Mouse (Mus musculus) limb, embryonic 11.5 days (tissue): Measurements from ENCODE around the gene Vmn1r2. TPM values are rescaled to one million over a fixed set of nuclear protein-coding genes. Genes with fewer than 3 reads are reported as not detected.
"Not testable (repeated sequence)": the region's sequence is repeated elsewhere in the genome, so short reads cannot be mapped to it uniquely, and the experiment has no call there.

Source experiments
- ATAC-seq: fragments of 200-750 bp; cut with Nextera tagmentation; 2 replicates; pipeline ENCODE4 v1.8.0; 2017; ENCODE audit warnings: low read depth; ENCODE audit not compliant: insufficient number of reproducible peaks, low FRiP score, low TSS enrichment
- DNase-seq: peaks from one replicate; pipeline ENCODE4 v3.0.0-alpha.2; 2015; ENCODE audit warnings: low spot score
- H3K27ac ChIP-seq: fragments of 300-500 bp; sonication (generic); replicated peaks from 2 replicates; pipeline ENCODE4 v1.5.1; 2014; ENCODE audit warnings: low read depth, mild to moderate bottlenecking, low read length
- H3K27me3 ChIP-seq: fragments of 300-500 bp; sonication (generic); 2 replicates; pipeline ENCODE4 v1.6.1; 2014; ENCODE audit warnings: mild to moderate bottlenecking, low read length, mixed read lengths; ENCODE audit not compliant: control insufficient read depth, insufficient read depth
- H3K36me3 ChIP-seq: fragments of 300-500 bp; sonication (generic); 2 replicates; pipeline ENCODE4 v1.6.1; 2014; ENCODE audit warnings: mild to moderate bottlenecking, low read length, moderate library complexity, mixed read lengths; ENCODE audit not compliant: control insufficient read depth, insufficient read depth
- H3K4me1 ChIP-seq: fragments of 300-500 bp; sonication (generic); 2 replicates; pipeline ENCODE4 v1.6.1; 2014; ENCODE audit warnings: low read length, mixed read lengths; ENCODE audit not compliant: control insufficient read depth, insufficient read depth
- H3K4me2 ChIP-seq: fragments of 300-500 bp; sonication (generic); 2 replicates; pipeline ENCODE4 v1.6.1; 2014; ENCODE audit warnings: low read depth, mild to moderate bottlenecking, moderate library complexity; ENCODE audit not compliant: severe bottlenecking
- H3K4me3 ChIP-seq: fragments of 300-500 bp; sonication (generic); 2 replicates; pipeline ENCODE4 v1.5.1; 2014; ENCODE audit warnings: low read depth, low read length
- H3K9ac ChIP-seq: fragments of 300-500 bp; sonication (generic); 2 replicates; pipeline ENCODE4 v1.6.1; 2014; ENCODE audit warnings: mild to moderate bottlenecking, low read length
- H3K9me3 ChIP-seq: fragments of 300-500 bp; sonication (generic); 2 replicates; pipeline ENCODE4 v1.6.1; 2016; ENCODE audit warnings: low read length; ENCODE audit not compliant: control insufficient read depth
- WGBS: fragments of 180-500 bp; shearing (Covaris S2); extraction: QIAGEN DNeasy Blood & Tissue Kit; methylation state at CpG from one replicate; pipeline ENCODE4 v1.1.7; 2014; 5-methylcytosine and 5-hydroxymethylcytosine counted together
- polyA plus RNA-seq: library from polyadenylated mRNA; unstranded; fragments of >200 nt; fragmentation: Nextera tagmentation; extraction: Ambion mirVana; gene quantifications from 2 replicates; pipeline ENCODE4 v1.2.1, GENCODE M21; 2014

Gene Vmn1r2
- polyA plus RNA-seq = not detected in 2 replicates

GRCm38 (mm10) chr4:3167020-3167419 lies at the start of gene Vmn1r2:
TSS of gene Vmn1r2 (plus strand) at chr4:3167320.
- H3K27ac ChIP-seq, H3K4me1 ChIP-seq, H3K4me3 ChIP-seq, H3K36me3 ChIP-seq, H3K9ac ChIP-seq, DNase-seq, H3K27me3 ChIP-seq, H3K9me3 ChIP-seq, ATAC-seq, H3K4me2 ChIP-seq: not testable (repeated sequence)
- no CpG with 5 or more reads among the region's 1 CpGs for WGBS

- WGBS = no CpG with 5 or more reads among the region's 3 CpGs
- not testable (repeated sequence) for H3K27me3 ChIP-seq, H3K4me3 ChIP-seq, H3K9ac ChIP-seq, H3K4me1 ChIP-seq, H3K4me2 ChIP-seq, ATAC-seq, H3K27ac ChIP-seq, H3K9me3 ChIP-seq, H3K36me3 ChIP-seq, DNase-seq
Measured at GRCm38 (mm10) chr4:3147926-3148325, 19.2 kb upstream of the Vmn1r2 start.

- H3K4me2 ChIP-seq, H3K9ac ChIP-seq, H3K4me1 ChIP-seq, DNase-seq, ATAC-seq, H3K27ac ChIP-seq, H3K36me3 ChIP-seq, H3K27me3 ChIP-seq, H3K4me3 ChIP-seq, H3K9me3 ChIP-seq: not testable (repeated sequence)
- WGBS = 73% methylated on average over 2 of the region's 2 CpGs
Measured at GRCm38 (mm10) chr4:3153320-3153719, 13.8 kb upstream of the Vmn1r2 start.

GRCm38 (mm10) chr4:3164429-3164828 lies 2.7 kb upstream of the Vmn1r2 start:
- H3K4me2 ChIP-seq, H3K36me3 ChIP-seq, ATAC-seq, H3K9ac ChIP-seq, H3K27me3 ChIP-seq, DNase-seq, H3K4me3 ChIP-seq, H3K4me1 ChIP-seq, H3K27ac ChIP-seq, H3K9me3 ChIP-seq: not testable (repeated sequence)

- H3K9me3 ChIP-seq = peaks cover 4% of the 10 kb centered on the region
- no peaks in the 10 kb centered on the region for H3K27me3 ChIP-seq
- DNase-seq (peak; percentile 21), ATAC-seq (no peak)
- H3K36me3 ChIP-seq = no peaks in the 10 kb centered on the region
- H3K4me3 ChIP-seq = no peak overlapping the region
- WGBS = 87% methylated on average over 4 of the region's 4 CpGs
- no peak overlapping the region for H3K27ac ChIP-seq
- H3K4me2 ChIP-seq = no peak overlapping the region
- H3K9ac ChIP-seq = no peak overlapping the region
- no peaks in the 10 kb centered on the region for H3K4me1 ChIP-seq
Measured at GRCm38 (mm10) chr4:3165046-3165445, 2.1 kb upstream of the Vmn1r2 start.

DNA sequence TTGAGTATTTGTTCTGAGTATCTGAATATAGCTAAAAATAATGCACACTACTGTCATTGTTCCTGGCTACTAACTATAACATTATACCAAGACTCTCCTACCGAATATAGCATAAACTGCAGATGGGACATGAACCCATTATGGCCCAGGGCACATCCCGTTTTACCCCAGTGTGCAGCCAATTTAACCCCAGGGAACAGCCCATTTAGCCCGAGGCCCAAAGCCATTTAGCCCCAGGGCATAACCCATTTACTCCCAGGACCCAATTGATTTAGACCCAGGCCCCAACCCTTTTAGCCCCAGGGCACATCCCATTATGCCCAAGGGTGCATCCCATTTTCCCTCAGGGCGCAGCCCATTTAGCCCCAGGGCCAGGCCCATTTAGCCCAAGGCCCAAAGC lies 7.5 kb downstream of the Vmn1r2 start:
- not testable (repeated sequence) for H3K4me2 ChIP-seq
- WGBS = 78% methylated on average over 4 of the region's 4 CpGs
- H3K9me3 ChIP-seq = peaks cover 27% of the 10 kb centered on the region

GRCm38 (mm10) chr4:3175756-3176155 lies 8.6 kb downstream of the Vmn1r2 start:
- not testable (repeated sequence) for H3K4me3 ChIP-seq, ATAC-seq, H3K36me3 ChIP-seq, H3K4me2 ChIP-seq, H3K27me3 ChIP-seq, H3K9ac ChIP-seq, DNase-seq, H3K27ac ChIP-seq, H3K4me1 ChIP-seq
- 91% methylated on average over 6 of the region's 8 CpGs for WGBS
- H3K9me3 ChIP-seq = peaks cover 37% of the 10 kb centered on the region

More for the DNA sequence above, 7.5 kb downstream of the Vmn1r2 start:
- H3K4me3 ChIP-seq, H3K36me3 ChIP-seq, H3K27ac ChIP-seq, ATAC-seq, H3K4me1 ChIP-seq, H3K9ac ChIP-seq, H3K27me3 ChIP-seq: not testable (repeated sequence)
- peak; percentile 20 for DNase-seq

GRCm38 (mm10) chr4:3176195-3176594 lies 9.1 kb downstream of the Vmn1r2 start:
- peak; percentile 18 for DNase-seq

DNA sequence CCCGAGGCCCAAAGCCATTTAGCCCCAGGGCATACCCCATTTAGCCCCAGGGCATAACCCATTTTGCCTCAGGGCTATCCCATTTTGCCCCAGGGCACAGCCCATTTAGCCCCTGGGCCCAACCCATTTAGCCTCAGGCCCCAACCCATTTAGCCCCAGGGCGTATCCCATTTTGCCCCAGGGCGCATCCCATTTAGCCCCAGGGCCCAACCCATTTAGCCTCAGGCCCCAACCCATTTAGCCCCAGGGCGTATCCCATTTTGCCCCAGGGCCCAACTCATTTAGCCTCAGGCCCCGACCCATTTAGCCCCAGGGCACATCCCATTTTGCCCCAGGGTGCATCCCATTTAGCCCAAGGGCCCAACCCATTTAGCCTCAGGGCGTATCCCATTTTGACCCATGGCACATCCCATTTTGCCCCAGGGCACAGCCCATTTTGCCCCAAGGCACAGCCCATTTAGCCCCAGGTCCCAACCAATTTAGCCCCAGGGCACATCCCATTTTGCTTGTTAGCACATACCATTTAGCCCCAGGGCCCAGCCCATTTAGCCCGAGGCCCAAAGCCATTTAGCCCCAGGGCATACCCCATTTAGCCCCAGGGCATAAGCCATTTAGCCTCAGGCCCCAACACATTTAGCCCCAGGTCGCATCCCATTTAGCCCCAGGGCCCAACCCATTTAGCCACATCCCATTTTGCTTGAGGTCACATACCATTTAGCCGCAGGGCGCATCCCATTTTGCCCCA lies 9.8 kb downstream of the Vmn1r2 start:
- not testable (repeated sequence) for H3K4me3 ChIP-seq, H3K4me2 ChIP-seq, H3K27ac ChIP-seq, ATAC-seq, H3K9ac ChIP-seq, DNase-seq, H3K4me1 ChIP-seq, H3K27me3 ChIP-seq, H3K36me3 ChIP-seq
- 87% methylated on average over 10 of the region's 10 CpGs for WGBS
- H3K9me3 ChIP-seq = peaks cover 40% of the 10 kb centered on the region

More at GRCm38 (mm10) chr4:3176195-3176594, 9.1 kb downstream of the Vmn1r2 start:
- H3K4me3 ChIP-seq, H3K36me3 ChIP-seq, H3K27ac ChIP-seq, H3K4me1 ChIP-seq, ATAC-seq, H3K4me2 ChIP-seq, H3K9ac ChIP-seq, H3K27me3 ChIP-seq: not testable (repeated sequence)
- WGBS = 90% methylated on average over 6 of the region's 6 CpGs
- peaks cover 40% of the 10 kb centered on the region for H3K9me3 ChIP-seq
